Mouse (Mus musculus) C2C12 (cell line): ENCODE measurements around the gene Immp2l.

ENCODE experiments used
- CEBPB ChIP-seq: IDR thresholded peaks from one replicate; pipeline ENCODE4 v1.6.1; 2011; ENCODE audit warnings: low read depth, mild to moderate bottlenecking, control low read depth, moderate library complexity
- CTCF ChIP-seq: IDR thresholded peaks from one replicate; pipeline ENCODE4 v1.5.1; 2011; ENCODE audit not compliant: control insufficient read depth, insufficient read depth, insufficient read length
- FOSL1 ChIP-seq: IDR thresholded peaks from one replicate; pipeline ENCODE4 v1.8.0; 2011; ENCODE audit warnings: mild to moderate bottlenecking, low read length; ENCODE audit not compliant: poor library complexity, insufficient read depth, severe bottlenecking
- MAX ChIP-seq: IDR thresholded peaks from one replicate; pipeline ENCODE4 v1.6.1; 2011; ENCODE audit warnings: mild to moderate bottlenecking, control low read depth
- MYOD1 ChIP-seq: IDR thresholded peaks from one replicate; pipeline ENCODE4 v1.6.1; 2011; ENCODE audit warnings: low read depth; ENCODE audit not compliant: control insufficient read depth, insufficient read length
- MYOG ChIP-seq: IDR thresholded peaks from one replicate; pipeline ENCODE4 v1.6.1; 2011; ENCODE audit not compliant: control insufficient read depth, insufficient read length; ENCODE audit errors: extremely low read depth
- USF1 ChIP-seq: IDR thresholded peaks from one replicate; pipeline ENCODE4 v1.6.1; 2011; ENCODE audit warnings: low read depth, mild to moderate bottlenecking, control low read depth, moderate library complexity

- TF ChIP-seq CTCF (no peak), USF1 (no peak), MYOG (no peak), CEBPB (no peak), MYOD1 (no peak), MAX (no peak), FOSL1 (no peak)
These were observed 623.2 kb downstream of the Immp2l start for GRCm38 (mm10) chr12:41646956-41647575.
